Mouse (Mus musculus) left cerebral cortex, postnatal 14 days (tissue): ENCODE measurements around the gene 6330403K07Rik. TPM values are rescaled to one million over a fixed set of nuclear protein-coding genes. Genes with fewer than 3 reads are reported as not detected.

ENCODE experiments used
- DNase-seq, 2 experiments: peaks; one replicate each; pipeline ENCODE4 v3.0.0; 2021 to 2022; ENCODE audit warnings: low spot score in 2 of 2, mixed read lengths in 1 of 2
- intact Hi-C: fragments of 180-260 bp; cut with DNase I; formaldehyde crosslinking; loops from one replicate; pipeline ENCODE4 v1.15.1; 2025
- long read RNA-seq, 2 experiments: library from polyadenylated mRNA; stranded (forward); transcript quantifications; one replicate each; pipeline ENCODE4 v2.0.0; 2021
- total RNA-seq, 2 experiments: library from RNA; stranded (reverse); gene quantifications; 2 replicates each; pipeline ENCODE4 v1.2.3; 2021

Gene 6330403K07Rik
- total RNA-seq = 100 to 1,000 TPM; 137 to 158 TPM
- long read RNA-seq, experiment 1, transcript 6330403K07Rik-201 (2 exons, 1,494 nt) = major isoform, 134 of 138 reads
- long read RNA-seq, experiment 1, partial matches to known transcripts = 3 of 138 reads
- long read RNA-seq, experiment 1, other reads (novel, unspliced or antisense) = 1 of 138 reads
- long read RNA-seq, experiment 2, transcript 6330403K07Rik-201 (2 exons, 1,494 nt) = major isoform, 81 of 83 reads
- long read RNA-seq, experiment 2, partial matches to known transcripts = 2 of 83 reads
- long read RNA-seq, experiment 2, other reads (novel, unspliced or antisense) = 0 of 83 reads

GRCm38 (mm10) chr11:71033163-71033761 is at the start of gene 6330403K07Rik:
TSS of gene 6330403K07Rik (minus strand) at chr11:71033513.
- peak; percentile 66 to 81 for DNase-seq
- intact Hi-C loops = loop anchor here (10.0 kb wide), 1 partner anchor 292 kb away; no protein-coding TSS in a partner anchor

- intact Hi-C loops = no loop called here
- no peak for DNase-seq
Measured at GRCm38 (mm10) chr11:71076342-71076741, 43.0 kb upstream of the 6330403K07Rik start.

GRCm38 (mm10) chr11:71052554-71052953 is 19.2 kb upstream of the 6330403K07Rik start:
- intact Hi-C loops = loop anchor here (5.0 kb wide), 1 partner anchor 35 kb away; the partner anchor contains the start of genes Derl2 and Mis12
- DNase-seq = peak; percentile 30 to 60

GRCm38 (mm10) chr11:71039526-71040298 is 6.4 kb upstream of the 6330403K07Rik start:
- intact Hi-C loops = loop anchor here (10.0 kb wide), 1 partner anchor 285 kb away; no protein-coding TSS in a partner anchor

GRCm38 (mm10) chr11:71032491-71033162 is 686 bp downstream of the 6330403K07Rik start:
- DNase-seq = peak; percentile 47 to 49

More at GRCm38 (mm10) chr11:71039526-71040298, 6.4 kb upstream of the 6330403K07Rik start:
- no peak for DNase-seq

GRCm38 (mm10) chr11:71032070-71032469 is 1.2 kb downstream of the 6330403K07Rik start:
- no peak for DNase-seq
- intact Hi-C loops = loop anchor here (10.0 kb wide), 1 partner anchor 293 kb away; no protein-coding TSS in a partner anchor

More at GRCm38 (mm10) chr11:71032491-71033162, 686 bp downstream of the 6330403K07Rik start:
- intact Hi-C loops = loop anchor here (10.0 kb wide), 1 partner anchor 292 kb away; no protein-coding TSS in a partner anchor

GRCm38 (mm10) chr11:71029403-71030118 is 3.8 kb downstream of the 6330403K07Rik start:
- intact Hi-C loops = loop anchor here (10.0 kb wide), 1 partner anchor 295 kb away; no protein-coding TSS in a partner anchor
- peak in 1 of 2 experiments; percentile 26 for DNase-seq

GRCm38 (mm10) chr11:71028280-71028679 is 5.0 kb downstream of the 6330403K07Rik start:
- intact Hi-C loops = no loop called here
- DNase-seq = no peak

- intact Hi-C loops = loop anchor here (5.0 kb wide), 1 partner anchor 33 kb away; no protein-coding TSS in a partner anchor
- DNase-seq = peak; percentile 99
Measured at GRCm38 (mm10) chr11:71019201-71020068, 13.9 kb downstream of the 6330403K07Rik start, which contains the start of the genes Mis12 and Derl2. TSS of gene Mis12 (plus strand) at chr11:71019611. TSS of gene Derl2 (minus strand) at chr11:71019841.

GRCm38 (mm10) chr11:71018416-71019200 is 14.7 kb downstream of the 6330403K07Rik start:
- intact Hi-C loops = loop anchor here (5.0 kb wide), 1 partner anchor 34 kb away; no protein-coding TSS in a partner anchor
- peak; percentile 15 to 16 for DNase-seq

- DNase-seq = no peak
- intact Hi-C loops = loop anchor here (5.0 kb wide), 1 partner anchor 35 kb away; no protein-coding TSS in a partner anchor
Measured at GRCm38 (mm10) chr11:71017051-71017450, 16.3 kb downstream of the 6330403K07Rik start.

GRCm38 (mm10) chr11:71012743-71013142 is 20.6 kb downstream of the 6330403K07Rik start:
- no peak for DNase-seq
- intact Hi-C loops = no loop called here

GRCm38 (mm10) chr11:71008321-71008720 is 25.0 kb downstream of the 6330403K07Rik start:
- intact Hi-C loops = no loop called here
- no peak for DNase-seq

GRCm38 (mm10) chr11:71007831-71008230 is 25.5 kb downstream of the 6330403K07Rik start:
- no peak for DNase-seq
- intact Hi-C loops = no loop called here

- intact Hi-C loops = no loop called here
- DNase-seq = no peak
Measured at GRCm38 (mm10) chr11:71007026-71007425, 26.3 kb downstream of the 6330403K07Rik start.

GRCm38 (mm10) chr11:71005046-71005445 is 28.3 kb downstream of the 6330403K07Rik start:
- no peak for DNase-seq
- intact Hi-C loops = no loop called here
